Mouse (Mus musculus): ENCODE measurements around the gene Sim1.
A peak's percentile ranks its signal among the peaks of the same experiment; 100 is the strongest.

Gene Sim1

DNA sequence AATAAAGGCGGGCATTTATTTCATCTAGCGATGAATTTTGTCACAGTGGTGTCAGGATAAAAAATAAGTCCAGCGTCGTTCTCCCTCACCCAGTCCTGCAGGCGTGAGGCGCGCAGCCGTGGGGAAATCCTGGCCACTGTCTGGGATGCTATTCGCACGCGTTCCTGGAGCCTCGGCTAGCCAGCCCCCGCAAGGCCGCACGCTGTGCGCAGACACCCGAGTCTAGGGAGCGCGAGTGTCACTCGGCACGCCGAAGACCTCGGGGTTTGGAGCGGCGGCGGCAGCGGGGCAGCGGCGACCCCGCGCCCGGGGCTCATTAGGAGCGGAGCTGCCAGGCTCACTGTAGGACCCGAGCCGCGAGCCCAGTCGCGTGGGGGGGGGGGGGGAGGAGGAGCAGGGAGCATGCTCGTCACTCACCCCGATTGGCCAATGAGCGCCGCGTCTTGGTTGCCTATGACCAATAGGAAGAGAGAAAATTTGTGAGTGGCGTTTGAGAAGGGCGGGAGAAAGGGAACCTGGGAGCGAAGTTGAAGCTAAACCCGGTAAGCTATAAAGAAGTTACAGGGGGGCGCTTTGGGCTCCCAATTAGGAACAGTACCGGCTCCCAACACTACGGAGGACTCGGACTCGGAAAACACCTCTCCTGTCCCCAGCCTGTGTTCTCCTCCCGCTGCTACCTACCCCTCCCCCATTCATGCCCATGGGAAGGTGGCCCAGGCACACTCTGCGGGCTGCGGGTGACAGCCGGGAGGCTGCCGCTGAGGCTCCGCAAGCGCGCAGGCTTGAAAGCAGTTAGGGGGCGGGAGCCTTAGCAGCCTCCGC, at the start of gene Sim1:
Sim1 (plus strand) TSS at position 585 of the 822 bp plus-strand sequence.
- peak; percentile 57 for DNase-seq

DNA sequence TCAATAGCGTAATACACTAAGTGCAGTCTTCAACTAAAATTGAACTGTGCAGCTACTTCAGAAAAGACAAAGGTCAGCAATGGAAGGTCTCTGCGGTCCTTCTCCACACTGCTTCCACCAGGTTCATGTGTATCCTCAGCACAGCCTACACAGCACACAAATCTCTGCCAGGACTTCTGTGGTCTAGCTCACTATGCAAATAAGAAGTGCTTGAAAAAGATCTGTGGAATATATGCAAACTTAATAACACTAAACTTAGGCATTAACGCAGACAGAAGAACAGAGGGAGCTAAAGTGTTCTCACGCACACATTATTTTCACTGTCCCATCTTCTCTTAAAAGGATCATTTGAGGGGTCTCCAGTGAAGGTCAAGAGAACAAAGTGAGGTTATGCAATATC, 26.4 kb upstream of the Sim1 start:
- DNase-seq, result no peak

DNA sequence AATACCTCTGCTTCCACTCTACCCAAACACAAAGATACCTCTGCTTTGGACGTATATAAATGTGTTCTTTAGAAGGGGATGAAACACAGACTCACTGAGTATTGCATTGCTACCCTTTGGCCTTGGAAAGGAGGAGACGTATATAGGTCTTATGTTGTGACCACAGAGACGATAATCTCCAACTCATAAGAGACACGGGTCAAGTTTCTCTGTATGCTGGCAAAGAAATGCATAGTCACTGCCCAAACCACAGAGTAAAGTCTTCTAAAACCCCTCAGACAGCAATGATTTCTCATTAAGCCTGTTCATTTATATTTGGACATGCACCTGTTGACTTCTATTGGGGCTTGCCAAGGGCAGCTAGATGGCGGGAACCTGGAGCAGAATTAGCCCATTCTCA, 17.6 kb upstream of the Sim1 start:
- DNase-seq, result no peak

DNA sequence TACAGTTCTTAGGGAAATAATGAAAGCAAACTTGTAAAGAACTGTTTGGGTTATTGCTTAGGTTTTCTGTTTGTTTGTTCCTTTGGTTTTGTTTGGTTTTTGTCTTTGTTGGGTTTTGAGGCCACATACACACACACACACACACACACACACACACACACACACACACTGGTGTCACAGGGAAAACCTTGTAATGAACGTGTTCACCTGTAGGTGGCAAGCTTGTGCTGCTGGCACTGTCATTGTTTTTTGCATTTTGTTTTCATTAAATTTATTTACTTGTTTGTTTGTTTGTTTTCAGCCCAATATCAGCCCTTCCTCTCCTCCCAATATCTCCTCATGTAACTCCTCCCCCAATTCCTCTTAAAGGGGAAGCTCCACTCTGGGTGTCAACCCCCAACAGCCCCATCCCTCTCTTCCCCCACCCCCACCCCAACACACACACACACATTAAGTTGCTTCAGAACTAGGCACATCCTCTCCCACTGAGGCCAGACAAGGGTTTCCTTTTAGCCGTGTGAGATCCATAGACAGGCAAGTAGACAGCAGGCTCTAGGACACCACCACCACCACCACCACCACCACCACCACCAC, 13.0 kb upstream of the Sim1 start:
- no peak for DNase-seq

DNA sequence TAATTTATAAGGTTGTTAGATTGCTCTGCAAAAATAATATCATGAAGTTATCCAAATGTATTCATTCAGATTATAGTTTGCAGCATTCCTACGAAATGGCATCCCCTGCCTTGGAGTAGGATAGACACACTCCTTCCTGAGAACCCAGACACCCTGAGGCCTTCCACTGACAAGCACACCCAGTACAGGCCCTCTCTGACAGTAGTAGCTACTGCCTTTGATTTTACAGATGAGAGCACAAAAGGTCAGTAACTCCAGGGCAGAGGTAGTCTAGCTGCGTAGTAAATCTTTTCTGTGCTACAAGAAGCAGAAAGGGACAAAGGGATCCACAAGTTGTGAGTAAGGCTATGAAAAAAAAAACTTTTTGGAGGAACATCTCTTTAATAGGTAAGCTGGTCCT, 12.2 kb upstream of the Sim1 start:
- DNase-seq, result no peak

DNA sequence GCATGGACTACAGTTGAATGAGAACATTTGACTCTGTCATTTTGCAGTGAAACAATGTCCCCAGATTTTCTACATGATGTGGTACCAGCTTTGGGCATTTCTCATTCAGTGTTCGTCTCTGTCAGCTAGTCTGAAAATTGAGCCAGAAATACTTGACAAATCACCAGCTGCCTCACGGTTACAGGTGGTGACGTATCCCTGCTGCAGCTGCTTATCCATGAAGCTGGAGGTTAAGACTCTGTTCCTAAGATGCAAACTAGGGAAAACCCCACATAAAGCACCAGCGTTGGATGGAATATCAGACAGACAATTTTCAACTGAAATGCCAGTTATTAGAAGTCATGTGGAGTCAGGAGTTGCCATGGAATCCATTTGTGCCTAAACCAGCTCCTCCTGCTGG, 8.2 kb upstream of the Sim1 start:
- no peak for DNase-seq

DNA sequence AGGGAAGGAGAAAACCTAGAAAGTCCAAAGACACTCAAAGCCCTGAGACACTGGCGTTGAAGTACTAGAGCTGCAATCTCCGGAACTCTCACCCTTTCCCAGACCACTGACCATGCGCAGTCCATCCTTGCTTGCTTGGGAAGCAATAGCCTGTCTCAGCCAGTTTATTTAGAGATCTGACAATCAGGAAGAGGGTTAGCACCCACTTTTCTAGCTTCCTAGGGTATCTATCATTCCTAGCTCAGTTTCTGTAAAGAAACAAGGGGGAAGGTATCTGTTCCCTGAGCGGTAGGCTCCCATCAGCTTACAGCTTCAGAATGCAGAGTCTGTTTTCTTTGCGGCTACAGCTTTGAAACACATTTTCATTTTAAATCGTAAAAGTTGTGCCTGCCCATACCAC, 3.9 kb upstream of the Sim1 start:
- no peak for DNase-seq

DNA sequence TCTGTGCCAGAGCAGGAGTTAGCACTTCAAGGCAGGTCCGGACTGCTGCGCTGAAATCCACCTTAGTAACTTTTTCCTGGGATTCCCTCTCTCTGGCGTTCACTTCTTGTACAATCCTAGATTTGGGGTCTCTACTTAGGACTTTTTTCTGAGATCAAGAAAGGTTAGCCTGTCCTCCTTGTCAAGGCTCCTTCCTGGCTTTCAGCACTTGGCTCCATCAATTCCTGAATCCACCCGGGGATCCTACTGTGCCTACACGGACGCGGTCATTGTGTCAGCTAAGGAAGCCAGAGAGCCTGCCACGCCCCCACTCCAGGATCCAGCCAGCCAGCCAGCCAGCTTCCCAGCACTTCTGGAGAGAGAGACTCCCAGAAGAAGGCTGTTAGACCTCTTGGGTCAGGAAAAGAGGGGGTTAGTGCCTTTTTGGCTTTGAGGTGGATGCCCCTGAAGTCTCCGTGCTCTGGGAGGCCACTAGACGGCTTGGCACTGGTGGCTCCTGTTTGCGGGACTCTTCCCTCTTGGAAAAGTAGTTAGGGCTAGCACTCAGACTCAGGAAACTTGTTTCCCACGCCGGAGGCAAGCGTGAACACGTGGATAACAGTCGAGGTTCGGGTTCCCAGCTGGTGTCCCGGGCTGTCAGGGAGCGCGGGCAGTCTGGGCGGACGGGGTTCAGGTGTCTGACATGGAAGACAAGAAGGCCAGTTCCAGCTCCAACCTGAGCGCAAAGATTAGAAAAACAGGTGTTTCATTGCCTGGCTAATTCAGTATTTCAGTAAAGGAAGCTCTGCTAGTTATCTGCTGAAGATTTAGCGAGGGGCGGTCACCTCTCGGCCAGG, 2.5 kb upstream of the Sim1 start:
- DNase-seq, result no peak

DNA sequence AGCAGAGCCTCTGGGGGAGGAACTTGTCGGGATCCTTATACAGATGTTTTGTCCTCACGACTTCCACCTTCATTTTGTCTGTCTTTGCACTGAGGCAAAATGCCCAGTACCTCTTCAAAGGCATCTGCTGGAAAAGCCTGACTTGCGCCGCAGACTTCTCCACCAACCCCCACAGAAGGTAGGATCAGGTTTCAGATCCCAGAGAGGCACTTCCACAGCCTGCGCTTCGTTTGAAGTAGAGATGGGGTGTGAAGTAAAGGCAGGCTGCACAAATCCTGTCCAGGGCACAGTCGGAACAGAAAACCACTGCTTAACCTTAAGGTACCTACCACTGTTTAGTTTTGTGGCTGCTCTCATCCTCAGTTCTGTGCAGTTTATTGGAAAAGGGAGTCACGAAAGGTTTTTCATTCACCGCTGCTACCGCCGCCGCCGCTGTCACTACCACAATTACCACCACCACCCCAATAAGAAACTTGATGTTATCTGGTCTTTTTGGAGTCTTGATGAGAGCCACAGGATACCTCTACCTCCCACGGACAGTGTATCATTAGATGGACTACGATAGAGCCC, 1.7 kb upstream of the Sim1 start:
- no peak for DNase-seq

DNA sequence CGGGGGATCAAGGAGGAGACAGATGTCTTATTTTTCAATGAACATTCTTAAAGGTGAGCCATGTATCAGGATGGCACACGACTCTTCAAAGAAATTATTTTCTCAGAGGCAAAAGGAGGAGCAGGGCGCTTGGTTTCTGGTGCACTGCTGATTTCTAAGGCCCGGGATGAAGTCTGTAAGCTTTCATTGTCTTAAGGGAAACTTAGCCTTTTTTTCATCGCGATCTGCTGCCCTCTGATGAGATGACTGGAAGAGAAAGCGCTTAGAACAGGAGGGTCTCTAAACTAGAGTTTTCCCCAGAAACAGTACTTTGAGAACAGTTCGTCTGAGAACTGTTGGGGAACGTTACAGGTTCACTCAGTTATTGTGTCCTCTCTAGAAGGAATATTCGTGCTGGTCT, 1.0 kb upstream of the Sim1 start:
- DNase-seq, result no peak

DNA sequence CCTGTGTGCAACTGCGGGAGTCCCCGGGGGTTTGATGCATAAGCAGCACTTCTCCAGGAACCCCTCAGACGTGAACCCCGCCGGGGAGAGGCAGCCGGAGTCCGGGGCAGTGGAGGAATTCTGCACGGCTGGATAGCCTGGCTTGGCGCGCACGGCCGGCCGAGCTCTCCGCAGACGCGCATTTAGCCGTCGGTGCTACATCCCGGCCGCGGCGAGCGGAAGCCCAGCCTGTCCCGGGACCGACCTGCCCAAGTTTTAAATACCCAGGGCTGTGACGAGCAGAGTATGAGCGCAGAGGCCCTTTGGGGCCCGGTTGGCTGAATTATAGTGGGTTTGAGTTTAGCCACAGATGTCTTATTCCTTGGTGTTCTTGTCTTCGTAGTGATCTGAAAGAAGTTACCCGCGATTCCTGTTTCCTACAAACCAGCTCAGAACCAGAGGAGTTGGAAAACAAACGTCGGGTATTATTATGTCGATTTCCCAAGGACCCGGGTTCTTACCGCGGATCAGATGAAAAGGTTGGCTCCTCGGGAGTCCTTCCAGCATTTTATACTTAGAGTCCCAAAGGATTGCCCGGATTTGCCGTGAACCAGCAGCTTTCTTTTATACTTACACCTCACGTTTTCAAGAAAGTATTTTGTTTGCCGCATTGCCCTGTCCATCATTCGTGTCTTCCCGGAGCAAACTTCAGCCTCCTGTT, 687 bp downstream of the Sim1 start:
- DNase-seq, result no peak

DNA sequence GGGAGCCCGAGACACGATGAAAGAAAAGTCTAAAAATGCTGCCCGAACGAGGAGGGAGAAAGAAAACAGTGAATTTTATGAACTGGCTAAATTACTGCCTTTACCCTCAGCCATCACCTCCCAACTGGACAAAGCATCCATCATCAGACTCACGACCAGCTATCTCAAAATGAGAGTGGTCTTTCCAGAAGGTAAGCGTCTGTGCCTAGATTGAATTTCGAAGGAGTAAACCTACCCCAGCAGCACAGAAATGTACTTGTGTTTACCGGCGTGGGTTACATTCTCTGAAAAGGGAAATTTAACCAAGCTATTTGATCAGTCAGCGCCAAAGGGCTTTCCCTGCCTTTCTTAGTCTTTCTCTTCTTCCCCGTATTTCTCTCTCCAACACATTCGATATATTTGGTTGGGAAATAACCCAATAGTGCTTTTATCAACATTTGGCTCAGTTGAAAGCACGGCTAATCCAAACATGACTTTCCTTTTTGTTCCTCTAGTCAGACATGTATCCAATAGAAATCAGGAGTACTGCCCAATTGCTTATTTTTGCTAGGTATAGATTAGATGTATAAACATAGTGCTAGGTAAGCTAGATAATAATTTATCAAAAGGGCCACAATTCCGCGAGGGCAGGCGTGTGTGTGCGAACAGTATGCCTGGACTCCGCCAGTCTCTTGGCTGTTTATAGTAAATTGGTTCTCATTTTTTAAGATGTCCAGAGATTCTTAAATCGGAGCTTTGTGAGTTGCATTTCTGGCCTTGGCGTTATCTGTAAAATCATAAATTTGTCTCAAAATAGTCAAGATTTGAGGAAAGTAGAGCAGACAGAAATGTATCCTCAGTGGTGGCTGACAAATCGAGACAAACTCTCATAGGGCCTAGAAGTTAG, 1.6 kb downstream of the Sim1 start:
- DNase-seq, result no peak

DNA sequence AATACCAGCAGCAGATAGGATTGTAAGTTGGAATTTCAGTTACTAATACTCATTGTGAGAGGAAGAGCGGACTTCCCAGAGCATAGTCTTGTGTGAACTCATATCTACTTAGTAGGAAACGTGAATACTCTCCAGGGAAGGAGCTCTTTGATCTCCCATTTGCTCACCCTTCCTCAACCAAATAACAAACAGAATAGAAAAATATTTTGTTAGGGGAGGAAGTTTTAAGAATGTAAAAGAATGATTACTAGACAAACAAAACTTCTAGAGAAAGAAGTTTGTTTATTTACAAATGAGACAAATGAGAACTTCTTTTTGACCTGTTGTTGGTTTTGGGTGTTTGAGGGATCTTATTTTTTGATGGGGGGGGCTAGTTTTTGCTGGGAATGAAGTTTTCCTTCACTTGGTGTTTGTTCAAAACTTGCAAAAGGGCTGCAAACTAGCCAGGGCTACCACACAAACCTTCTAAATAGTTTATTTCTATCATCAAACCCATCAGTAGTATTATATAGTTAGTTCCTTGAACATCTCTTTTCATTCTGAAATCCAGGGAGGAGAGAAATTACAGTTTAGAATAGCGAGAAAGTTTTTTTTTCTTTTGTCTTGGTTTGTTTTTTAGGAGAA, 2.3 kb downstream of the Sim1 start:
- no peak for DNase-seq

DNA sequence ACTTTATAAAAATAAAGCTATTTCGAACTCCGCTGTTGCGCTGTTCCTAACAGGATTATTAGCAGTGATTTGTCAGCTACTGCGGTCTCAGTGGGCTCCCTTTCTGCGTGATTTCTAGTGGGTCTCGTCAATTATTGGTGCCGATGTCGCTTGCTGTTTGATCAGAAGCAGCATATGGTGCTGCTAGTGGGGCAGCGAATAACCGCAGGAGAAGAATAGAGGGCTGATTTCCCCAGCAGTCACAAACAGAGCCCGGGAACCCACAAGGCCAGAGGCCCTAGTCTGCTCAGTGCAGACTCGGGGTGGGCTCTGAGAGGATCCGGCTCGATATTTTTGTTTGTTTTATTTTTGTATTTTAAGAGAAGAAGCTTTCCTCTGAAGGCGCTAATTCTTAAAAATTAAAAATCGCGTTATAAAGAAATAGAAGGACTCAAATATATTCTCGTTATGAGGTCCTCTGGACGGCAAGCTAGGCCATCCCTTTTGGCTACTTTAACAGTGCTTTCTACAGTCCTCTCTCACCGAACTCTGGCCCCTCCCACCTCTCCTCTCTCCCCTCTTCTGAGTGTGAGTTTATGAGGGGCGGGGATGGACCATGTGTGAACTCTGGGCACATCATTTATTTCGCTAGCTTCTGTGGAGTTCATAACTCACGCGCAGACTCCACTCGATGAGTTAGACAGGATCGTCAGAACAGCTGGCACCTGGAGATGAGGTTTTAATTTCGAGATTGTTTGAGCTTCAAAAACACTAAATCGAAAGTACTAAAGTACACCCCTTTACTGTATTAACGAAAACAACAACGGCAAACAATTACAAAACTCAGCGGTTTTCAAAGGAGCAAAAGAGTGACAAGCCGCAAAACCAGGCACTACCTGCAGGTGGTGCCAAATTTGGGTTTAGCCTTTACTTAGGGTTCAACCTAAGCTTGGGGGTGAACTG, 3.2 kb downstream of the Sim1 start:
- DNase-seq, result no peak

DNA sequence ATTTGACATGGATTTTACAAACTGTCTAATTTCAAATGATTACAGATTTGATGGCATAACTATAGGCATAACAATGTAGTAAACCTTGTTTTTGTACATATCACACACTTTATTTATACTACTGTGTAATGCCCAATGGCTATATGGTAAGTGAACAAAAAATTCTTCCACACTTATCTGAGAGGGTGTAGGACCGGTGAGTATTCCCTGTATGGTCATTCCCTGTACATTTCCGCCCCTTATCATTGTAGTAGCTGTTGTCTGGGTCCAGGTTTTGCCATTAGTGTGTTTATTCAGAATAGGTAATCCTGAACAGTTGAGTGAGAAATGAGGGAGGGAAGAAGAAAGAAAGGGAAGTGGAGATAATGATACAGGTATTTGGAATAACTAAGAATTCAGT, 4.1 kb downstream of the Sim1 start:
- DNase-seq, result no peak

DNA sequence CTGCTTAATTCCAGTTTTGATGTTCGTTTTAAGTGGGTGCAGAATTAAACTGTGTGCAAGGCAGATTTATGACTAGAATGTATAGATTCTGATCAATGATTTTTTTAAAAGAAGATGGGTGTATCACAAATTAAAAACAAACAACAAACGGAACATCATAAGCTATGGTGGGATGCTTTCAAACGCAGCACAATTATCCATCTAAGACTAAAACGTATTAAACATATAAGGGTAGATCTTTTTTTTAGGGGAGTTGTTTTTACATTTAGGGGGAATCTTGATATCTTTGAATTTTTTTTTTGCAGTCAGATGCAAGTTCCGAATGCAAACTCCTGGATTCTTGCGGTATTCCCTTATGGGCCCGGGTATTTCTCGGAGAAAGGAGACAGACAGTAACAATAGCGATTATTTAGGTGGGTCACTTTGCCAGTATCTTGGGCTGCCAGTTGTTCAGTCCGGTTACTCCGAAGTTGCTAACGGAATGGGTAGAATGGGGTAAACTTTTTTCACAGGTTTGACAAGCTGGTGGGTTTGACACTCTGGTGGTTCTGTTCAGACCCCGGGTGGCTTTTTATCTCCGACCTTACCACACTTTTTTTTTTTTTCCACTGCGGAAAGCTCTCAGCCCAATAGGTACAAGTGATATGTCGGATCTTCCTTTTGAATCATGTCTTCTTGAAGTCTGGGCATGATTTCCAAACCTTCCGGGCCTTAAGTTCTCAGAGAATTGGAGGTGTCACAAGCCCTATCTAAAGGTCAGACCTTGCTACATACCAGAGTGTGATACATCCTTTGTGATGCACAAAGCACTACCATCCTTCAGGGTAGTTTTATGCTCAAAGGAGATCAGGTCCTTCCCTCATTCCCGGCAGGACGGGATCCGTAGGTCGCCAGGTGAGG, 5.5 kb downstream of the Sim1 start:
- DNase-seq, result no peak

DNA sequence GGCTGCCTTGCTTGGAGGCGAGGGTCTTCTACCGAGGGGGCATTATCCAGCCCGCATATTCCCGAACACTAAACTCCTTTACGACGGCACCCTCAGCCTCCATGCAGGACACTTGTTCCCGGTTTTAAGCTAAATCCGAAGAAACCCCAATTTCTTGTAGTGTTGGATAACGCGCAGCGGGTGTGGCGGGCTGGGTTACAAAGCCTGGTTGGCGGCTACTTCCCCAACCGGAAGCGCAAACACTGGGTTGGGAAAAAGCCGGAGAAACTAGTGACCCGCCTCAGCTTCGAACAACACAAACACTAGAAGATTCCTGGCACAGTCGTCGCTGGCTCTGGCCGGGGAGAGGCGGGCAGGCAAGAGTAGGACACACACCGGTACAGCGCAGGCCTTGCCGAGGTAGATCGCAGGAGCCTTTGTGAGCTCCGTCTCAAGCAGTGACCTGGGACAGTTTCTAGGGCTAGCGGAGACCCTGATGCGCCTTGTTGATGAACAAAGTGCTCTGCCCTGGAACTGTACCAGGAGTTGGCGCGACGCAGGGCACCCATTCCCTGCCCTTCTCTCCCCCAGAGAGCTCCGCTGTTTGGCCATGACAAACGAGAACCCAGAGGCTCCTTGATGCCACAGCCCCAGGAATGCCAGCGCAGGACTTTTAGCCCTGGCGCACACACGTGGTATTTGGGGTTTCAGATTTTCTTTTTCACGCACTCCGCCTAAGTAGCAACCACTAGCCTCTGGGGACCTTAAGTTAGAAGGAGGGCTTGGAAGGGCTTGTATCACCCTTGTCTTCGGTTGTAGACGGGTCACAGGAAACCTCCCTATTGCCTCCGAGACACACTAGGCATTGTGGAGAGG, 6.4 kb downstream of the Sim1 start:
- DNase-seq, result no peak
